8 mouse cellular contexts compared by ENCODE assay signal in genomic region chr14:62555840-62556810, GRCm38 (mm10). TPM values are rescaled to one million over a fixed set of nuclear protein-coding genes. Genes with fewer than 3 reads are reported as not detected.
DNase-seq lines count a peak whose midpoint lies in the region; ATAC-seq and TF ChIP-seq lines count a peak whose summit lies in the region.

No protein-coding gene starts in this region.

- ATAC-seq in frontal cortex, adult (ENCODE audit: low TSS enrichment), result peak; percentile 63
- ATAC-seq in liver, postnatal 0 days, result no peak; the same call in 1 of the 2 replicates
- no peak for ATAC-seq in activated CD4-positive, CD25-positive, alpha-beta regulatory T cell, adult 4 months

- H3K4me3 ChIP-seq in spleen, adult 2 months (ENCODE audit: extremely low read depth, insufficient read depth, insufficient read length), result peak overlapping the region; percentile 47
- peak overlapping the region; percentile 53 for H3K4me3 ChIP-seq in liver, postnatal 0 days (ENCODE audit: low read depth, low read length)

- intact Hi-C loops in heart, postnatal 36 days (cut with DNase I), result loop anchor here (5.0 to 10.0 kb wide), 2 partner anchors 209 to 421 kb away; partner anchors contain the start of gene Ints6

- H3K4me2 ChIP-seq in liver, postnatal 0 days (ENCODE audit: low read depth, low read length), result peak overlapping the region; percentile 79

- no peak for TF ChIP-seq POLR2A in spleen, adult 2 months (IDR thresholded peaks at IDR 0.05; ENCODE audit: low read depth, low read length)

- peaks cover 7% of the 10 kb centered on the region; the same call in 1 of the 2 replicates for H3K27me3 ChIP-seq in spleen, adult 2 months (ENCODE audit: control insufficient read depth, insufficient read depth, low read length)
- H3K27me3 ChIP-seq in liver, postnatal 0 days (ENCODE audit: insufficient read depth, low read length), result peaks cover 27% of the 10 kb centered on the region

- H3K9ac ChIP-seq in liver, postnatal 0 days (replicated peaks), result peak overlapping the region; percentile 59

- no peak for TF ChIP-seq EP300 in liver, postnatal 0 days (IDR thresholded peaks at IDR 0.05; ENCODE audit: low read depth)

- 19% methylated on average over 36 of the region's 38 CpGs for WGBS in spleen, adult 2 months
- 14% methylated on average over 34 of the region's 38 CpGs for WGBS in liver, postnatal 0 days (ENCODE audit: insufficient replicate concordance)

- DNase-seq in frontal cortex, postnatal 14 days (ENCODE audit: low spot score in 2 of 2), result no peak
- DNase-seq in spleen, adult 2 months (ENCODE audit: low read depth in 1 of 2, low spot score in 2 of 2), result no peak
- DNase-seq in spleen, adult 12 weeks (ENCODE audit: low spot score), result no peak
- peak; percentile 12 to 41 for DNase-seq in heart, postnatal 36 days
- DNase-seq in liver, postnatal 0 days, result no peak
- DNase-seq in thymus, postnatal 4 days, result no peak

- TF ChIP-seq CTCF in spleen, adult 2 months (IDR thresholded peaks at IDR 0.05; ENCODE audit: extremely low read depth, insufficient read depth, insufficient read length, insufficient replicate concordance), result no peak
- TF ChIP-seq CTCF in liver, postnatal 0 days (IDR thresholded peaks at IDR 0.05; ENCODE audit: low read depth), result 0 out of 2 replicates have a peak, but pooled peaks have one; percentile 1

- no peaks in the 10 kb centered on the region for H3K9me3 ChIP-seq in liver, postnatal 0 days (ENCODE audit: low read length)

- peaks cover 6% of the 10 kb centered on the region for H3K4me1 ChIP-seq in spleen, adult 2 months (ENCODE audit: control insufficient read depth, insufficient read depth, insufficient read length)
- 0 out of 2 replicates have a peak, but pooled peaks cover 9% of the 10 kb centered on the region for H3K4me1 ChIP-seq in liver, postnatal 0 days (ENCODE audit: insufficient read depth)

- H3K27ac ChIP-seq in spleen, adult 2 months (ENCODE audit: insufficient read depth, low read length), result no peak overlapping the region
- H3K27ac ChIP-seq in liver, postnatal 0 days (ENCODE audit: low read depth), result peak overlapping the region; percentile 69

- no peaks in the 10 kb centered on the region for H3K36me3 ChIP-seq in spleen, adult 2 months (ENCODE audit: control insufficient read depth, insufficient read depth, low read length)
- H3K36me3 ChIP-seq in liver, postnatal 0 days (replicated peaks; ENCODE audit: insufficient read depth, low read length), result no peaks in the 10 kb centered on the region

RNA-seq across cellular contexts. Expression of gene Fam124a, which starts 0.6 kb away (rescaled TPM):
- 3.7 and 4.3 TPM in 2 replicates for polyA plus RNA-seq in spleen, adult 2 months (2012; rRNA removed)
- total RNA-seq in heart, postnatal 36 days (2021), result 1 to 10 TPM; 2.9 to 4.2 TPM
- polyA plus RNA-seq in liver, postnatal 0 days (2015; fragmentation: Nextera tagmentation; extraction: Ambion mirVana), result 3.0 and 3.2 TPM in 2 replicates
- polyA plus RNA-seq in activated CD4-positive, CD25-positive, alpha-beta regulatory T cell, adult 4 months (2017; shearing (Covaris generic)), result not detected

RNA-seq across cellular contexts. Expression of gene Gm4131, which starts 10.6 kb away (rescaled TPM):
- polyA plus RNA-seq in spleen, adult 2 months (2012; rRNA removed), result not detected in 2 replicates
- not detected for total RNA-seq in heart, postnatal 36 days (2021)
- polyA plus RNA-seq in liver, postnatal 0 days (2015; fragmentation: Nextera tagmentation; extraction: Ambion mirVana), result not detected in 2 replicates
- polyA plus RNA-seq in activated CD4-positive, CD25-positive, alpha-beta regulatory T cell, adult 4 months (2017; shearing (Covaris generic)), result not detected

Comparison
In these comparisons a context has a peak if more than half of its experiments do, and no peak if none do; other contexts are left out.
1. DNase-seq: peak in heart, postnatal 36 days (2 of 2); none in frontal cortex, postnatal 14 days (0 of 2), spleen, adult 2 months (0 of 2), spleen, adult 12 weeks (single experiment), liver, postnatal 0 days (single experiment) and thymus, postnatal 4 days (single experiment).